Mouse (Mus musculus): ENCODE measurements around the gene Fgl2.

- no peak for TF ChIP-seq CTCF (IDR thresholded peaks at IDR 0.05; ENCODE audit: insufficient read depth, low read length)
- TF ChIP-seq POLR2A (IDR thresholded peaks at IDR 0.05; ENCODE audit: borderline replicate concordance, extremely low read depth, low read depth, low read length) = no peak
Observed at GRCm38 (mm10) chr5:21348366-21348765, 24.1 kb upstream of the Fgl2 start.
